Mouse (Mus musculus) lung, adult 2 months (tissue): ENCODE data around the gene Gm10447.

ENCODE experiments used
- CTCF ChIP-seq: fragments of 200-500 bp; IDR thresholded peaks from 2 replicates; pipeline ENCODE4 v1.5.1; 2011; ENCODE audit warnings: mild to moderate bottlenecking, low read length, control low read depth; ENCODE audit not compliant: insufficient read depth
- POLR2A ChIP-seq: fragments of 200-500 bp; IDR thresholded peaks from 2 replicates; pipeline ENCODE4 v1.6.1; 2011; ENCODE audit warnings: low read depth, mild to moderate bottlenecking, control low read depth, low read length, borderline replicate concordance; ENCODE audit errors: extremely low read depth

DNA sequence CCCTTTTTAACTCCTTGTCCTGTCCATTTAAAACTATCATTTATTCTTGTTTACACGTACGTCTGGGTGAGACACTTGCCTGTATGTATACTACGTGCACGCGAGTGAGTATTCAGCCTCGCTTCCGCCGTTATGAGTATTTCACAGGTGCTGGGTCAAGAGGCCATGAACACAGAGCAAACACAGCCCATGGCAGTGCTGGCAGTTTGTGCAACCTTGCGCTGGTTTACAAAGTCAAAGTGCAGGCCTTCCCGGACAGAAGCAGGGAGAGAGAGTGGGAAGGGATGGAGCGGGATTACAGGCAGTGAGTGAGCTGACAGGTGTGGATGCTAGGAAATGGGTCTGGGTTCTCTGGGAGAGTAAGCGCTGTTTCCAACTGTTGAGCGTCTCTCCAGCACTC, 10.7 kb downstream of the Gm10447 start:
- TF ChIP-seq CTCF = no peak
- TF ChIP-seq POLR2A = no peak
